Mouse (Mus musculus): ENCODE results near the gene Oprl1.

Gene Oprl1

GRCm38 (mm10) chr2:181714903-181715326 is at the start of gene Oprl1:
Gene Oprl1, plus strand, starts transcription at chr2:181715016.
- DNase-seq (ENCODE audit: low spot score in 2 of 2): no peak

- no peak for DNase-seq (ENCODE audit: low spot score in 2 of 2)
These were observed 44.4 kb upstream of the Oprl1 start for GRCm38 (mm10) chr2:181670285-181670912.

- DNase-seq (ENCODE audit: low spot score in 2 of 2): no peak
These were observed 43.9 kb upstream of the Oprl1 start for GRCm38 (mm10) chr2:181670913-181671311.

- DNase-seq (ENCODE audit: low spot score in 2 of 2): no peak
These were observed 43.5 kb upstream of the Oprl1 start, which contains the start of gene Sox18 for GRCm38 (mm10) chr2:181671326-181671725. Gene Sox18, minus strand, starts transcription at chr2:181671640.

GRCm38 (mm10) chr2:181671984-181672383 is 42.8 kb upstream of the Oprl1 start:
- DNase-seq (ENCODE audit: low spot score in 2 of 2): no peak

- DNase-seq (ENCODE audit: low spot score in 2 of 2): no peak
These were observed 41.3 kb upstream of the Oprl1 start for GRCm38 (mm10) chr2:181673501-181673900.

- no peak for DNase-seq (ENCODE audit: low spot score in 2 of 2)
These were observed 39.9 kb upstream of the Oprl1 start for GRCm38 (mm10) chr2:181674934-181675333.

GRCm38 (mm10) chr2:181675454-181675853 is 39.4 kb upstream of the Oprl1 start:
- no peak for DNase-seq (ENCODE audit: low spot score in 2 of 2)

- no peak for DNase-seq (ENCODE audit: low spot score in 2 of 2)
These were observed 38.4 kb upstream of the Oprl1 start for GRCm38 (mm10) chr2:181676424-181676823.

- no peak for DNase-seq (ENCODE audit: low spot score in 2 of 2)
These were observed 37.6 kb upstream of the Oprl1 start for GRCm38 (mm10) chr2:181677096-181677754.

- DNase-seq (ENCODE audit: low spot score in 2 of 2): no peak
These were observed 37.1 kb upstream of the Oprl1 start for GRCm38 (mm10) chr2:181677755-181678098.

GRCm38 (mm10) chr2:181678780-181679179 is 36.0 kb upstream of the Oprl1 start:
- DNase-seq (ENCODE audit: low spot score in 2 of 2): peak in 1 of 2 experiments; percentile 54

- DNase-seq (ENCODE audit: low spot score in 2 of 2): peak; percentile 37 to 49
These were observed 34.7 kb upstream of the Oprl1 start, which contains the start of gene Tcea2 for GRCm38 (mm10) chr2:181679951-181680715. Gene Tcea2, plus strand, starts transcription at chr2:181680310.

- DNase-seq (ENCODE audit: low spot score in 2 of 2): no peak
These were observed 34.1 kb upstream of the Oprl1 start for GRCm38 (mm10) chr2:181680716-181681117.

GRCm38 (mm10) chr2:181681978-181682377 is 32.8 kb upstream of the Oprl1 start:
- DNase-seq (ENCODE audit: low spot score in 2 of 2): no peak

GRCm38 (mm10) chr2:181683381-181683780 is 31.4 kb upstream of the Oprl1 start:
- DNase-seq (ENCODE audit: low spot score in 2 of 2): no peak

- DNase-seq (ENCODE audit: low spot score in 2 of 2): no peak
These were observed 30.1 kb upstream of the Oprl1 start for GRCm38 (mm10) chr2:181684713-181685112.

- no peak for DNase-seq (ENCODE audit: low spot score in 2 of 2)
These were observed 29.1 kb upstream of the Oprl1 start for GRCm38 (mm10) chr2:181685686-181686085.

GRCm38 (mm10) chr2:181687586-181687985 is 27.2 kb upstream of the Oprl1 start:
- DNase-seq (ENCODE audit: low spot score in 2 of 2): no peak

GRCm38 (mm10) chr2:181689466-181690160 is 25.2 kb upstream of the Oprl1 start:
- no peak for DNase-seq (ENCODE audit: low spot score in 2 of 2)

GRCm38 (mm10) chr2:181691083-181691482 is 23.7 kb upstream of the Oprl1 start:
- DNase-seq (ENCODE audit: low spot score in 2 of 2): no peak

- no peak for DNase-seq (ENCODE audit: low spot score in 2 of 2)
These were observed 23.2 kb upstream of the Oprl1 start for GRCm38 (mm10) chr2:181691571-181691970.
